Mouse (Mus musculus): ENCODE data around the gene Dnajc3.
A peak's percentile ranks its signal among the peaks of the same experiment; 100 is the strongest.
"Not testable (repeated sequence)": the region's sequence is repeated elsewhere in the genome, so short reads cannot be mapped to it uniquely, and the experiment has no call there.

The Dnajc3 gene

DNA sequence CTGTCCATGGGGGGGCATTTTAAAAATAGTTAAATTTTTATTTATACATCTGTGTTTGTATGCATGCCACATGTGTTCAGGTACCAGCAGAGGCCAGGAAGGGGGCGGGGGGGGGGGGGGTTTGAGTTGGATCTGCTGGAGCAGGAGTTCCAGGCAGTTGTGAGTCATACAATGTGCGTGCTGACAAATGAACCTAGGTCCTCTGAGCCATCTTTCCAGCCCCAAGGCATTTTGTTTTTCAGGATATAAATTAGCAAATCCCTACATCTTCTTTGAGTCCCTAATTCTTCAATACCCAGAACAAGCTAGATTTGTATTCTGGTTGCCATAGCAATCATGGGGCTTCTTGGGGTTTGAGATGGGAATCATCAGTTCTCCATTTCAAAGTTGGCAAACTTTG, 6.6 kb upstream of the Dnajc3 start:
- DNase-seq: no peak

DNA sequence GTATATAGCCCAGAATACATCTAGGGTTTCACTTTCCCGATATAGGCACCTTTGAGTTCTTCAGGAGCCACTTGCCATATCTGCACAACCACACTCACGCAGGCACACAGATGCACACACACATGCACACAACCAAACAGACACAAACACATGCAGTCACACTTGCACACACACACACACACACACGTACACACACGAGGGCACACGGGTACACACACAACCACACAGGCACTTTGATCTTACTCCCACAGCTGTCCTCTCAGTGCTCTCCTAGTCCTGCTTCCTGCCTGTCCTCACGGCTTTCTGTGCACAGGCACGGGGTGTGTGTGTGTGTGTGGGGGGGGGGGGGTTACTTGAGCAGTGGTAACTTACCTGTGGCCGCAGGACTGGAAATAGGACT, 4.8 kb upstream of the Dnajc3 start:
- DNase-seq: no peak

DNA sequence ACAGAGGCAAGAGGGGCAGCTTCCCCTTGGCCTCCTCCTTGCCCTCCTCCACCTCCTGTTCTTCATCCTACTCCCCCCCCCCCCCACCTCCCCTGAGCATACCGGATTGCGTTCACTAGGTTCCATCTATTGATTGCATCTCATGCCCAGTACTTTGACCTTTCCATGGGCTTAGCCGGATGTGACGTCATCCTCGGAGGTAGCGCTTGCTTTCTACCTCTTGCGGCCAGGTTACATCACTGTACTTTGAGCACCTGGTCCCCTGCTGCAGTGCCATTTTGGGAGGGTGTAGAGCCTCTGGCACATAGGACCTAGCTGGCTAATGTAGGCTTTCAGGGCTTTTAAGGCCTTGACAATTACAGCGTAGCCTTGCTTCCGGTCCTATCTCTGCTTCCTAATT, 3.1 kb upstream of the Dnajc3 start:
- DNase-seq: no peak

DNA sequence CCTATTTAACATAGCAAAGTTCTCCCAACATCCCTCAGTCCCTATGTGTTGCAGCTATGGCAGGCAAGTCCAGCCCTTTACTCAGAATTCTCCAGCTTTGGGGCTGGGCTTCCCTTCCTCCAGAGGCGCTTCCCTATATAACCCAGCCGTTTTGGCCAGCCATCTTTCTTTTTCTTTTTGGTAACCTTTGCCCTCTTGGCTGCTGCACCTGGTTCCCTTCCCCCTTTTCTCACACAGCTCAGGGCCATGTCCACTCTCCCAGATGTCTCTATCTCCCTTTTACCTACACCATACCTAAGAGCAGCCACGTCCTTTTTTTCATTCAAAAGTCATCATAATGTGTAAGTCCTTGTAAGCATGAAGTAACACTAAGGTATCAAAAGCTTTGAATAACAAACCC, 1.5 kb upstream of the Dnajc3 start:
- peak; percentile 50 for DNase-seq

DNA sequence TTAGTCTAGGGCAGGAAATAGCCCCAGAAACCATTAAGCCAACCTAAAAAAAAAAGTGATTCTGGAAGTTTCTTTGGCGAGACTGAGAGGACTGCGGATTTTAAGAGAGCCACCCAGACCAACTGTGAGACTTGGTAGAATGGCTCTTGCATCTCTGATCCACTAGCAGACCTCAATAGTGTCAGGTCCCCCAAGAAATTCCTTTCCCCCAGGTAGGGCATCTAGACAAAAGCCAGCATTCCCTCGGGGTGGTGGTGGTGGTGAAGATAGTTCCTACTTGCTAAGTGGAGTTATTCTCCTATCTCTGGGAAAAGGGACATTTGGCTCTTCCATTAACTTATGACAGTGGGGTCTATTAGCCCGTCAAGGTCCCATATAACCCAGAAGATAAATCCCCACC, 824 bp upstream of the Dnajc3 start:
- no peak for DNase-seq

DNA sequence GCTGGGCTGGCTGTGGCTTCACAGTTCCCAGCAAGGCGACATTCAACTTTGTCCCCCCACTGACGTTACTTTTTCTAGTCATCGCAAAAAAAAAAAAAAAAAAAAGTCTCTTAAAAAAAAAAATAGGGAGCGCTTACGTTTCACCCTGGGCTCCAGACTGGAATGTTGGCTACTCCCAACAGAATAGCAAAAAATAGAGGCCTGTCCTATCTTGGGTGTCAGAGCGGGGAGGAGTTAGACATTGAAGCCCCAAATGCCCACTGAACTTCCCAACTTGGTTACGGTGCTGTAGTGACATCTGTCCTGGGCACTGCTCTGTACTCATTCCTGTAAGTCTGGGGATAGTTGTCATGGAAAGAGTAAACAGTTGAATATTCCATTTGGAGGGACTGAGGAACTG, 775 bp downstream of the Dnajc3 start:
- DNase-seq: peak; percentile 41

DNA sequence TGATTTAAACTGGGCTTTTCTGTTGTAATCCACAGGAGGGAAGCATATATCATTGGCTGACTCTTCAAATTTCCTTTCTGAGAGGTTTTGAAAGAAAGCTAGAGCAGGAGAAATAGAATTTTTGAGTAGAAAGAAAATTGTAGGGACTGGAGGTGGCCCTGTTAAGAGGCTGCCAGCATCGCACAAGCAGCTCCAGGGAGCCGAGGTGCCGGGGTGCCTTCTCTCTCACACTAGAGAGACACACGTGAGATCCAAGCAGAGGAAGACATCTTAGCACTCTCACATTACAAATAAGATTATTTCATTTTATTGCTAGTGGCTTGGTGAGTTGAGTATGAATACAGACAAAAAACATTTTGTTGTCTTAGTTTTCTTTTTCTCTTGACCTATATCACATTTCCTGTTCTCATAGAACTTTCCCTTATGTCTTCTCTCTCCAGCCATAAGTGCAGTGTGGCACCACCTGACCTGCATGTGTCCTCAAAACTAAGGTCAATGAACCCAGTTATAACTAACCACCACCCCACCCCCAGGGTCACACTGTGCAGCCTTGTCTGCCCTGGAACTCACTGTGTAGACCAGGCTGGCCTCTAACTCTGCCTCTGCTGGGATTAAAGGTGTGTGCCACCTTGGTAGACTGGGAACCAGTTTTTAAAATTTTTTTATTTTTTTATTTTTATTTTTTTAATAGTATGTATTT, 3.2 kb downstream of the Dnajc3 start:
- no peak for DNase-seq

DNA sequence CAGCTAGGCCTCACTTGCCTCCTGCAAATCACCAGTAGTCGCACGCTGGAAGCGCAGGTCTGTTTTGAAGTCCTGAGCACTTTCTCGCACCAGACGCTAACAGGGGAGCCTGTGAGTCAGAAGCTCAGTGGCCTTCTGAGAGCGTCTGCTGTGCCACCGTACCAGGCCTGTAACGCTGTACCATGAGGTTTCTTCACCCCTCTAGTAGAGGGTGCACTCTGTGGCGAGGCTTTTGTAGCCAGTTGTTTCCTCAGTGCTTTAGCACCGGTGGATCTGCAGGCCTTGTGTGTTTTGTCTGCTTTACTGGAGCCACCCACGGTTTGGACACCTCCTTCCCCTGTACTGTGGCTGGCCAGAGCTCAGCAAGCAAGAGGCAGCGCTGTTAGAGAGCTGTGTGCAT, 4.3 kb downstream of the Dnajc3 start:
- DNase-seq: no peak

DNA sequence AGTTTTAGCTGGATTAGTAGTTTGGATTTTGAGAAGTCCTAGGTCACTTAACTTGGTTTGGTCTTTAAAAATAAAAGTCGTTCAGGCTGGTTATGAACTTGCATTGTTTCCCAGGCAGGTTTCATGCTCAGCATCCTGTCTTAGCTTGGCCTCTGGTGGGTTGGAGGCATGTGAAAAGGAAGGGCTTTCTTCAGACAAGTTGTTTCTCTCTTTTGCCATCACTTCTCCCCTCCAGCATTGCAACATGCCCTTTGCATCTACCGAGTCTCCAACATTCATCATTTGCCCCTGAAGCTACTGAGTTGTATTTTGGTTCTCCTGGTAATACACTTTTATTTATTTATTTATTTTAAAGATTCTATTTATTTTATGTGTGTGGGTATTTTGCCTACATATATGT, 6.9 kb downstream of the Dnajc3 start:
- DNase-seq: no peak

DNA sequence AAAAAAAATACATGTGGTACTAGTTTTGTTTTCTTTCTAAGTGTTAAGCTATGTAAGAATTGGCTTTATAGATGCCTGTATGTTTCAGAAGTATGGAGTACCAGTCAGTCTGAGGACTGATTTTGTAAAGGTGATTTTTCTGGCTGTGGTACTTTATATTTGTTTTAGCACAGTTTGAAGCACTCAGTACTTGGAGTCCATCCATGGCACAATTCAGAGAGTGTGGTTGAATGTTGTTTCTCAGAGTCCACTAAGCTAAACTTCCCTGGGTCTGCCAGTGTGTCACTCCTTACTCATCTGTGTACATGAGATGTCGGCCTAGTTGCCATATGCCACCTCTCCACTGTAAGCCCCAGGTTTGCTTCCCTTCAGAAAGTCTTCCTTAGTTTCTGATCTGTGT, 11.1 kb downstream of the Dnajc3 start:
- DNase-seq: no peak

DNA sequence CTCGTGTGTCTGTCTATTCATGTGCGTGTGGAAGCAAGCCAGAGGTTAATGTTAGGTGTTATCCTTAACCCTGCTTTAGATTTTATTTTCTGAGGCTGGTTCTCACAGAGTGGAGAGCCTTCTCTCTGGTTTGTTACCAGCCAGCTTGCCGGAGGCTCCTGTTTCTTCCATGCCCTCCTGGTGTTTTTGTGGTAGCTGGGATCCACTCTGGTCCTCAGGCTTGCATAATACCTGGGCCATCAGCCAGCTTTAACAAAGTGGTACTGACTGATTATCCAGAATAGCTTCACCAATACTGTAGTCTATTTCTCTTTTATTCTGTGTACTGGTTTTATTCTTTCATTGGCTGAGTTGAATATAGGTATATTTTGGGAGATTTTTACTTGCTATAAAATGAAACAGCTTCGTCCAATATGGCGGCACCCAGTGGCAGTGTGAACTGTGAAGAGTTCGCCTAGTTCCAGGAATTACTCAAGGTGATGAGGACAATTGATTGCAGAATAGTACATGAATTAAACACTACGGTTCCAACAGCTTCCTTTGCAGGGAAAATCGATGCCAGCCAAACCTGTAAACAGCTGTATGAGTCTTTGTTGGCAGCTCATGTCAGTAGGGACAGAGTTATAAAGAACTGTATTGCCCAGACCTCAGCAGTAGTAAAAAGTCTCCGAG, 14.3 kb downstream of the Dnajc3 start:
- DNase-seq: no peak

DNA sequence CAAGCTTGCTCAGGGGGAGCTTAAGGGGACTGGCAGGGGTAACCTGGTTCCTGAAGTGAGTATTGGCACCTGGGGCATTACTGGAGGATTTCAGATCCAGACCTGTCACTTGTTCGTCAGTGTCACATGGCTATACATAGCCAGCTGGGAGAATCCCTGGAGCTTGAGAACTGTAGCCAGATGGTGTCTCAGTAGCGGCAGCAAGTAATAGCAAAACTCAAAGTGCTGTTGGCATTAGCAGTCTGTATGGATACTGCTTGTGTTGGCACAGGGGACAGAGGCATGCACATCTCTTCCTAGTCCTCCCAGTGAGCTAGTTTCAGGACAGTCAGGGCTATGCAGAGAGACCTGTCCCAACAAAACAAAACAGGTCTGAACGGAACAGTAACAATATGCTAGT, 20.2 kb downstream of the Dnajc3 start:
- no peak for DNase-seq

DNA sequence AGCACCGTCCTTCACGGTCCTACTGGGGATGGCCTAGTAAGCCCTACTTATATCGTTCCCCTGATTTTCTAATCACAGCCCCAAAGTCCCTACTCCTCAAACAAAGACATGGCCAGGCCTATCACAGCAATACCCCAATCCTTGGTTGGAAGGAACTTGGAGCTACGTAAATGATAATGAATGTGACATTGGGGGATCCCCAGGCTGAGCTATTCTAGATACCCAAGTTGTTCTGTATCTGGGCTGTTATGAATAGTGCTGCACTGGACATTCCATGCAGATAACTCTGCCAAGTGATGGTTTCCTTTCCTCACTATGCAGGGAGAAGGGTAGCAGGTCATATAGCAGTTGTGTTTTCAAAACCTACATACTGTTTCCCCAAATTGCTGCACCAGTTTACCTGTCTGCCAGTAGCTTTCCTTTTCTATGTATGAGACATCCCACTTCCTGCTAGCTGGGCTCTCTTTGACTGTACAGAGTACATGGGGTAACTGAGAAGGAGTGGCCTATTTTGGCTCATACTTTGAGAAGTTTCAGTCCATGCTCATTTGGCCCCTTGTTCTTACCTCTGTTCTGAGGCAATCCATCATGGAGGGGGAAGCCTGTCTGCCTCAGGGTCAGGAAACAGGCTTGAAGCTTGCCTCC, 27.7 kb downstream of the Dnajc3 start:
- DNase-seq: no peak

DNA sequence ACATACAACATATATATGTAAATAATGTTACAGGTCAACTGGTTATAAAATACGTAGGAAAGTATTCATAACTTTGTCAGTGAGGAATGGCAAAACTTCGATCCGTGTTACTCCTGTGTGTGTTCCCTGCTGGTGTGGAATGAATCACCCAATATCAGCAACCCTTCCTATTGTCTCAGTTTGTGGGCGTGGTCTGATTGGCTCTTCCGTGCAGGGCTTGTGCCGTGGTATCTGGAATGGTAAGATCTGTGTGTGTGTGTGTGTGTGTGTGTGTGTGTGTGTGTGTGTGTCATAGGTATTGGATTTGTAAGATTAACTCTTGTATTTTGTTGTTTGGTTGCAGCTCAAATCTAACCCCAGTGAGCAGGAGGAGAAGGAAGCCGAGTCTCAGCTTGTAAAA, 29.9 kb downstream of the Dnajc3 start:
- no peak for DNase-seq

DNA sequence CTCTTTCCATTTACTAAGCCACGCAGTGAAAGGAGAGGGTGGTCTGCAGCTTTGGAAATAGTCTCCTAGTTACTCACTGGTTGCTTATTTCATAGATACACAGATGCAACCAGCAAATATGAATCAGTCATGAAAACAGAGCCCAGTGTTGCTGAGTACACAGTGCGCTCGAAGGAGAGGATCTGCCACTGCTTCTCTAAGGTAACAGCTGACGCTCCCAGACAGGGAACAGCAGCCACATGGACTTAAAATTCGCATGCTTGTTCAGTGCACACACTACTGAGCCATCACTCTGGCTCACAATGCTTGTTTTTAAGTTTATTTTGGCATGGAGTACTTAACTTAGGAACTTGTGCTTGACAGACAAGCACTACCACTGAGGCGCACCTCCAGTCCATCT, 34.5 kb downstream of the Dnajc3 start:
- DNase-seq: no peak

DNA sequence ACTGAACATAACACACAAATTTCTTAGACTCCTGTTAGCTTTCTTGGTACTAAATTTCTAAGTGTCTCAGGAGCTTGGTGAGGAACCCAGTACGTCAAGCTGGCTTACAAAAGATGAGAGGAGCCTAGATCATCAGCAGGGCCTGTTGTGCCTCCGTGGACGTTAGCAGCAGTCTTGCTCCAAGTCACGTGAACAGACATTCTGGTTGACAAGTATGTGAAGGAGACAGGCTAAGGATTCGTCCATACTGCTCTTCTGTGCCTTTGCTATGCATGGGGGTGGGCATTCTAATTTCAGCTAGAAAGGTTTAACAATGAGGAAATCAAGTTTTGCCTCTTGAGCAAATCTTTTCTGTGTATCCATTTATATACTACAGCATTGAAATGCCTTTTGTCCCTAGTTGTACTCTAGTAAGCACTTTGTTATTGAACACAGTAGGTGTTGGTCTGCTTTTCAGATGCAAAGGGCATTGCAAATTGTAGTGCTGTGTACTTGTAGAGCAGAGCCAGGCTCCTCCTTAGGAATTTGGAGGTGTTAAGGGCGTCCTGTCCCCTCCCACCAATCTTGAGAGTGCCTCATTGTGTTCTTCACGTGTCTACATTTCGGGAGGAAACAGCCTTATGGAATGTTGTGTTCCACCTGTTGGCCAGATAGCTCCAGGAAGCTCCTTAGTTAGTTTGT, 39.5 kb downstream of the Dnajc3 start:
- no peak for DNase-seq

DNA sequence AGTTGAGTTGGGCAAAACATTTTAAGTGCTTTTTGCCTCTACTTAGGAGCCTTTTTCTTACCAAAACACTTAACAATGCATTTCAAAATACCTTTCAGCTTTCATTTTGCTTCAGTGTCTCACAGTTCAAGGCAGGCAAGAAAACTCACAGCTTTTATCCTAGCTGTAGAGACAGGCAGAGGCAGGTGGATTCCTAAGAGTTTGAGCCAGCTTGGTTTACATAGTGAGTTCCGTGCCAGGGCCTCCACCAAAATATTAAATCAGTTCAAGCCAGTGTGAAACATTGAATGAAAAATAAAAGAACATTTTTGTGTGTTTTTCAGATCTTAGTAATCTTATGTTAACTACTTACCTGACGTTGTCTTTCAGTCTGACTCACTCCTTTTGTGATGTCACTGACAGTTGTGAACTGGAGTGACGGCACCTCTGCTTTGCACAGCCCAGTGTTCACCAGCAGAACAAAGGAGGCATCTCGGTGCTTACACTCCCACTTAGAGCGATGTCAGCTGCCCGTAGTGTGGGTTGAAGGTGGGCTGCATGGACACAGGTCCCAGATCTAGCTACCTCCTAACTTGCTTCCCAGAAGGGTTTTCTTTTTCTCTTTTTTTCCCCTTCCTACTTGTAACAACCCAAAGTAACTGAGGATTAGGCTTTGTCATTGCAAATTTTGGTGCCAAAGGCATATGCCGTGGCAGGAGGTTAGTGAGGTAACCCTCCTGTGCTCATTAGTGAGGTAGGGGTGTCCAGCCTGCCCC, 42.0 kb downstream of the Dnajc3 start:
- DNase-seq: no peak

DNA sequence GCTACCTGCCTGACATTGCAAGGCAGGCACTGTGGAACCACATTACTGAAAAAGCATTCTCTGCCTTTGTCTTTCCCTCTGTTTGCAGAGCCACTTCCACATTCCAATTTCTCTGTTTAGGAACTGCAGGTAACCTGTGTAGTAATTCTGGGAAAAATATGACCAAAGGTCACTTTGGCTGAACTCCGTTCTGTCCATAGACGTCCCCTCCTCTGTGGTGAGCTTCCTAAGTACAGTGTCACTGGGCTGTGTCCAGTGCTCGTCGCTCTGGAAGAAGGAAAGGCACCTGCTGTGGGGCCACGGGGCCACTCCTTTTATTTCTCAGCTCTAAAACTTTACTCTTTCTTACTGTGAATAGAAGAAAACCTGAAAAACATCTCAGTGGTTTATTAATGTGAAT, 42.6 kb downstream of the Dnajc3 start:
- DNase-seq: no peak

DNA sequence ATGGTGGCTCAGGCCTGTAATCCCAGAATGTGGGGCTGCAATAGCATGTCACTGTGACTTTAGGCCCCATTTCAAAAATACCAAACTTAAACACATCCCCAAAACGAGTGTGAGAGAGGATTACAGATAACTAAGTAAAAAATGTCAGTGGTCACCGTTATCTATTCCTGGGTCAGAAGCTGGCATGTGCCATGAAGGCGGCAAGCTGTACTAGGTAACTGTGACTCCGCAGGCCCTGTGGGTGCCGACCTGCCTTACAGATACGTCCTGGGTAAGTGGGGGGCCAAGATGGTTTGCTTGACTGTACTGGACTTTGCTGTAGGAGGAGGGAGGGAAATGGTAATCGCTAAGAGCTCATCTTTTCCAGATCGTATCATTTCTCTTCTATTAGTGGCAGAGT, 43.1 kb downstream of the Dnajc3 start:
- no peak for DNase-seq

DNA sequence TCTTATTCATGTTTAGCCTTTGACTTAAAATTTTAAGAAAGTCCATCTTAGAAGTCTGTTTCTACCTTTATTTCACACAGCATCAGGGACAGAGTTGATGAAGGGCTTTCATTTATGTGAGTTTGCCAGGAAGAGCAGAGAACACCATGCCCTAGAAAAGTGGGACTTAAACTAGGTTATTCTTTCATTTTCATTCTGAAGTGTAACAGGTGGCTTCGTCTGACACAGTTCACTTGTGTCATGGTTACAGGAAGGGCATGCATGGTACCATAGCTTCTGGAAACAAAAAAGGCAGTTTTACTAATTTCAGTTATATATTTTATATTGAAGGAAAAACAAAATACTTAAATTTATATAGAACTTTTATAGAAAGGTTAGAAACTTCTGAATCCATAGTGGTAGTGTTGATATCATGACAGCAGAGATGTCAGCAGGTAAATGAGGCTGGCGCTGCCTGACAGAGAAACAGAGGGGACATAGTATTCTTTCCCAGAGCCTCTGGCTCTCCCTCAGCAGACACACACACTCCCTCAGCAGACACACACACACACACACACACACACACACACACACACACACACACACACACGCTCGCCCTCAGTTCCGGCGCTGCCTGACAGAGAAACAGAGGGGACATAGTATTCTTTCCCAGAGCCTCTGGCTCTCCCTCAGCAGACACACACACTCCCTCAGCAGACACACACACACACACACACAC, 44.1 kb downstream of the Dnajc3 start:
- DNase-seq: not testable (repeated sequence)

DNA sequence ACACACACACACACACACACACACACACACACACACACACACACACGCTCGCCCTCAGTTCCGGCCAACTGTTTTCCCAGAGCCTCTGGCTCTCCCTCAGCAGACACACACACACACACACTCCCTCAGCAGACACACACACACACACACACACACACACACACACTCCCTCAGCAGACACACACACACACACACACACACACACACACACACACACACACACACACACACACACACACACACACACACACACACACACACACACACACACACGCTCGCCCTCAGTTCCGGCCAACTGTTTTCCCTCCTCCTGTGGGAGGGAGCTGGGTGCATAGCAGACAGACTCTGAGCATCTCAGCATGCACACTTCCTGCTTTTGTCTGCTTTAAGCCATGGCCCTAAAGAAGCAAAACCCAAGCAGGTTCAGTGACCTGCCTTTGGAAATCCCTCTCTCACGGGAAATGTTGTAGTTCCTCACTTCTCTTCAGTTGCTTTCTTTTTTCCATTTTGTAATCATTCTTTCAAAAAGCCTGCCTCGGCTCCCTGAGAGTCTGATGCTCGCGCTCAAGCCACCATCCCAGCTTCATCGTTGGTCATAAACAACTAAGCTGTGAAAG, 44.8 kb downstream of the Dnajc3 start:
- DNase-seq: not testable (repeated sequence)

DNA sequence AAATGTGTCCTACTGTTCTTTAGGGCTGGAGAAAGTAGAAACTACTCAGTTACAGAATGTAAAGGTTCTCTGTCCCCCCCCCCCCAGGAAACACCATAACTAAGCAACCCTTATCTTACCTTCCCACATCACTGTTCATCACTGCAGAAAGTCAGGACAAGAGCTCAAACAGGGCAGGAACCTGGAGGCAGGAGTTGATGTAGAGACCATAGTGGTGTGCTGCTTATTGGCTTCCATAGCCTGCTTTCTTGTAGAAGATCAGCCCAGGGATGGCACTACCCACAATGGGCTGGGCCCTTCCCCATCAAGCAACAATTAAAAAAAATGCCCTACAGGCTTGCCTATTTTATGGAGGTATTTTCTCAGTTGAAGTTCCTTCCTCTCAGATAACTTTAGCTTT, 45.6 kb downstream of the Dnajc3 start:
- no peak for DNase-seq

Data from cerebellum, adult 9-10 months (tissue).